Mouse (Mus musculus) effector memory CD4-positive, alpha-beta T cell, adult 7 months (primary cell): ENCODE results near the gene Fggy. TPM values are rescaled to one million over a fixed set of nuclear protein-coding genes. Genes with fewer than 3 reads are reported as not detected.

Source experiments
- polyA plus RNA-seq: library from polyadenylated mRNA; unstranded; fragments of 100-300 nt; shearing (Covaris generic); gene quantifications from one replicate; pipeline ENCODE4 v1.2.1, GENCODE M21; 2017

Gene Fggy
- 0.66 TPM for polyA plus RNA-seq

DNA sequence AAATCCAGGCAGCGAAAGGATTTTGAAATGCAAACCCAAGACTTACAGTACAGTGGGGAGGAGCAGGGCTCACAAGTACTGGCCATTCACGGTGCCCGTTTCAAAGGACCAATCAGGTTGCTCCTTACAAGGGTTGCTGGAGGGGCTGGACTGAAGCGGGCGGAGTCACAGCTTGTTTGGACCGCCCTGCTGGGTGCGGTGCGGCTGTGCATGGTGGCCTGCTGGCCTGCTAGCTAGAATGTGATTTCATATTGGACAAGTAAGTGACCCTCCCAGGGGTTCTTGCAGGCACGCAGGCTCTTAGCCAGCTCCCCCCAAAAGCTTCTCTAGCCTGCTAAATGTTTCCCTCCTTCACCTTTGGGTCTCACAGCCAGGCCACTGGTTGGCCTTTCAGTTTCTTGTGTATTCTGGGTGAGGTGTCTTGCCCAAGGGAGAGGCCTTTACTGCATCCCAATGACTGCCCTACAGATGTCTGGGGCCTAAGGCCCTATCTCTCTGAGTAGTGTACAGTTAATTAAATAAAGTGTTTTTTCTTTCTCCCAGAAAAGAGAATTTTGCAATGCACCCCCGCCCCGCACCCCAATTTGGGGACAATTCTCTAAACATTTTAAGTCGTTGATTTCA, at the start of gene Fggy:
Fggy (plus strand) TSS at position 175 of the 624 bp plus-strand sequence.

GRCm38 (mm10) chr4:95966928-95967724, 409.8 kb downstream of the Fggy start, which contains the start of gene Hook1:
Hook1 (plus strand) TSS chr4:95967240.

